Mouse (Mus musculus) heart, adult 8-10 months (tissue): Measurements from ENCODE around the gene Adi1. TPM values are rescaled to one million over a fixed set of nuclear protein-coding genes. Genes with fewer than 3 reads are reported as not detected.

ENCODE experiments used
- DNase-seq: peaks from one replicate; pipeline ENCODE4 v3.0.0; 2022; ENCODE audit warnings: low spot score
- total RNA-seq, 4 experiments: library from RNA; stranded (reverse); gene quantifications; 2 replicates each; pipeline ENCODE4 v1.2.4; 2022

Adi1 gene
- total RNA-seq = 10 to 100 TPM; 58.0 to 62.6 (median 61.6) TPM

- peak; percentile 69 for DNase-seq
These were observed at the start of gene Adi1 for GRCm38 (mm10) chr12:28675121-28675924. Gene Adi1, plus strand, starts transcription at chr12:28675231.

GRCm38 (mm10) chr12:28625407-28625806 is 49.6 kb upstream of the Adi1 start:
- DNase-seq = no peak

- no peak for DNase-seq
These were observed 47.9 kb upstream of the Adi1 start for GRCm38 (mm10) chr12:28627092-28627491.

- no peak for DNase-seq
These were observed 46.6 kb upstream of the Adi1 start for GRCm38 (mm10) chr12:28628436-28628835.

GRCm38 (mm10) chr12:28635058-28635534 is 39.9 kb upstream of the Adi1 start:
- DNase-seq = no peak

- DNase-seq = peak; percentile 95
These were observed 39.2 kb upstream of the Adi1 start, which contains the start of gene Rps7 for GRCm38 (mm10) chr12:28635535-28636476. Gene Rps7, minus strand, starts transcription at chr12:28635953.

GRCm38 (mm10) chr12:28636543-28636942 is 38.5 kb upstream of the Adi1 start:
- no peak for DNase-seq

- DNase-seq = no peak
These were observed 36.3 kb upstream of the Adi1 start for GRCm38 (mm10) chr12:28638778-28639177.

GRCm38 (mm10) chr12:28649141-28650110 is 25.6 kb upstream of the Adi1 start, which contains the start of gene Rnaseh1:
Gene Rnaseh1, plus strand, starts transcription at chr12:28649602.
- peak; percentile 90 for DNase-seq

- DNase-seq = no peak
These were observed 12.4 kb upstream of the Adi1 start for GRCm38 (mm10) chr12:28662628-28663027.

GRCm38 (mm10) chr12:28666734-28667133 is 8.3 kb upstream of the Adi1 start:
- DNase-seq = no peak

- no peak for DNase-seq
These were observed 7.7 kb upstream of the Adi1 start for GRCm38 (mm10) chr12:28667287-28667686.

GRCm38 (mm10) chr12:28674038-28674720 is 852 bp upstream of the Adi1 start:
- DNase-seq = no peak

GRCm38 (mm10) chr12:28675925-28676209 is 836 bp downstream of the Adi1 start:
- DNase-seq = no peak

GRCm38 (mm10) chr12:28684674-28685073 is 9.6 kb downstream of the Adi1 start:
- no peak for DNase-seq

GRCm38 (mm10) chr12:28685771-28686170 is 10.7 kb downstream of the Adi1 start:
- no peak for DNase-seq

GRCm38 (mm10) chr12:28686199-28686879 is 11.3 kb downstream of the Adi1 start:
- DNase-seq = no peak

GRCm38 (mm10) chr12:28688996-28689395 is 14.0 kb downstream of the Adi1 start:
- no peak for DNase-seq

- no peak for DNase-seq
These were observed 15.7 kb downstream of the Adi1 start for GRCm38 (mm10) chr12:28690730-28691129.

GRCm38 (mm10) chr12:28693738-28694137 is 18.7 kb downstream of the Adi1 start:
- DNase-seq = no peak
